Mouse (Mus musculus) bone marrow, adult 2 months (tissue): ENCODE data around the gene Itm2c.

Experiments
- CTCF ChIP-seq: fragments of 200-500 bp; IDR thresholded peaks from 2 replicates; pipeline ENCODE4 v1.5.1; 2011; ENCODE audit warnings: low read length, control low read depth; ENCODE audit not compliant: control insufficient read depth, insufficient read depth
- POLR2A ChIP-seq: fragments of 200-500 bp; IDR thresholded peaks from 2 replicates; pipeline ENCODE4 v1.6.1; 2011; ENCODE audit warnings: low read depth, mild to moderate bottlenecking, control low read depth, low read length, borderline replicate concordance; ENCODE audit not compliant: control insufficient read depth

DNA sequence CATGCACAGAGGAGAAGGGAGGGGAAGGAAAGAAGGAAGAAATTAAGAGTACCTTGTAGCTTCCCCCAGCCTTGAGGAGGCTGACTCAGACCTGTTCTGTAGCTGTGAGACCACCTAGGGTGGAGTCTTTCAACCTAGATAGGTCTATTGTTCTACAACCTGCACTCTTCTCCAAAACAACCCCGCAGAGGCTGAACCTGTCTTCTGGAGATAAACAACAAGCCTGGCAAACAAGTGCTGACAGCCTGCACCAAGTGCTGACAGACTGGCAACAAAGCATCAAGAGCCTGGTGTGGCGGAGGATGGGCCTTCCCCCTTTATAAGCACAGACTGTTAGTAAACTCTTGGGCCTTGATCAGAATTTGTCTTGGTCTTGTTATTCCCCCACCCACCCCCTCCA is 23.5 kb upstream of the Itm2c start:
- TF ChIP-seq CTCF (no peak), POLR2A (no peak)
